Mouse (Mus musculus) cerebellum, adult 2 months (tissue): ENCODE measurements at regions not wholly inside any gene's neighbourhood (a gene's known extent, or its start where the extent isn't known, plus 50 kb on each side); places are given as distances from the start of the nearest gene placed in this dataset.

Source experiments
- CTCF ChIP-seq: fragments of 200-500 bp; IDR thresholded peaks from 2 replicates; pipeline ENCODE4 v1.5.1; 2011; ENCODE audit warnings: low read depth, mild to moderate bottlenecking, control low read depth, low read length, moderate library complexity, borderline replicate concordance; ENCODE audit not compliant: insufficient read depth
- POLR2A ChIP-seq: fragments of 200-500 bp; IDR thresholded peaks from 2 replicates; pipeline ENCODE4 v1.6.1; 2011; ENCODE audit warnings: low read length, control low read depth, borderline replicate concordance; ENCODE audit not compliant: insufficient read depth

DNA sequence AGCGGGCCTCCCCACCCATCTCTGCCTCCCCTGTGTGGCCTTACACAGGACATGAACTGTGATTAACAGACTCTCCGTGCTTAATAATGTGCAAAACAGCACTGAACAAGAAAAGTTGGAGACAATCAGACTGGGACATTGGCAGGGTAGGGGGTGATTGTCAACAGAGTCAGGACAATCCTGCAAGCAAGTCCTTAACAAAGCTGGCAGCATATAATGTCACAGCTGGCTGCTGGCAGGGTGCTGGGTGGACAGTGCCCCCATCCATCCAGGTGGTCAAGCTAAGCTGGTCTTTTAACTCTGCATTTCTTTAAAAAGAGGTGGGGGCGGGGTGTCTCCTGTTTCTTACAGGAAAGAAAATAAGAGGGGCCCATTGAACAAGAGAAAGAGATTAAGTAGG lies 149.2 kb upstream of the Ralgapa2 start:
- TF ChIP-seq CTCF = no peak
- no peak for TF ChIP-seq POLR2A
